Mouse (Mus musculus): ENCODE data around the gene Id3.
A peak's percentile ranks its signal among the peaks of the same experiment; 100 is the strongest.

DNA sequence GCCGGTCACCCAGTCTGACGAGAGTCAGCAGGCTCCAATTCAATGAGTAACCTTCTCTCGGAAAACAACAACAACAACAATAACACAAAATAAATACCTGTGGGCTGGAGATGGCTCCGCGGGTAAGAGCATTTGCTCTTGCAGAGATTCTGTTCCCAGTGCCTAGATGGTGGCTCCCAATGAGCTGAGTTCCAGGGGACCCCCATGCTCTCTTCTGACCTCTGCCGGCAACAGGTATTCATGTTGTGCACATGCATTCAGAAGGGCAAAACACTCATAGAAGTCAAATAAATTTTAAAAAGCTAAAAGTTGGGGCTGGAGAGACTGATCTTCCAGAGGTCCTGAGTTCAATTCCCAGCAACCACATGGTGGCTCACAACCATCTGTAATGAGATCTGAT lies 15.2 kb downstream of the Id3 start:
- TF ChIP-seq CTCF (IDR thresholded peaks at IDR 0.05; ENCODE audit: insufficient read depth, low read length): peak; percentile 21; the same call in 1 of the 2 replicates
- TF ChIP-seq POLR2A (IDR thresholded peaks at IDR 0.05; ENCODE audit: borderline replicate concordance, extremely low read depth, low read depth, low read length): no peak

Data from lung, adult 2 months (tissue).